Mouse (Mus musculus) lung, embryonic 14.5 days (tissue): ENCODE results near the gene Secisbp2. TPM values are rescaled to one million over a fixed set of nuclear protein-coding genes. Genes with fewer than 3 reads are reported as not detected.
"Not testable (repeated sequence)": the region's sequence is repeated elsewhere in the genome, so short reads cannot be mapped to it uniquely, and the experiment has no call there.

Experiments
- ATAC-seq: fragments of 200-750 bp; cut with Nextera tagmentation; 2 replicates; pipeline ENCODE4 v1.8.0; 2017; ENCODE audit warnings: mild to moderate bottlenecking, moderate TSS enrichment, moderate library complexity; ENCODE audit not compliant: insufficient read depth
- DNase-seq: peaks from one replicate; pipeline ENCODE4 v3.0.0-alpha.2; 2015
- H3K27ac ChIP-seq: fragments of 300-500 bp; sonication (generic); 2 replicates; pipeline ENCODE4 v1.5.1; 2014; ENCODE audit warnings: low read depth, mild to moderate bottlenecking, moderate library complexity
- H3K27me3 ChIP-seq: fragments of 300-500 bp; sonication (generic); 2 replicates; pipeline ENCODE4 v1.6.1; 2014; ENCODE audit warnings: low read length, control low read depth; ENCODE audit not compliant: insufficient read depth
- H3K36me3 ChIP-seq: fragments of 300-500 bp; sonication (generic); 2 replicates; pipeline ENCODE4 v1.6.1; 2014; ENCODE audit warnings: control low read depth; ENCODE audit not compliant: insufficient read depth
- H3K4me1 ChIP-seq: fragments of 300-500 bp; sonication (generic); 2 replicates; pipeline ENCODE4 v1.6.1; 2014; ENCODE audit warnings: antibody characterized with exemption, control low read depth; ENCODE audit not compliant: insufficient read depth
- H3K4me2 ChIP-seq: fragments of 300-500 bp; sonication (generic); 2 replicates; pipeline ENCODE4 v1.6.1; 2014; ENCODE audit warnings: mild to moderate bottlenecking
- H3K4me3 ChIP-seq: fragments of 300-500 bp; sonication (generic); 2 replicates; pipeline ENCODE4 v1.5.1; 2014; ENCODE audit warnings: low read depth, low read length
- H3K9ac ChIP-seq: fragments of 300-500 bp; sonication (generic); 2 replicates; pipeline ENCODE4 v1.6.1; 2014
- H3K9me3 ChIP-seq: fragments of 300-500 bp; sonication (generic); 2 replicates; pipeline ENCODE4 v1.6.1; 2016; ENCODE audit warnings: low read depth, low read length, control low read depth
- CTCF ChIP-seq: IDR thresholded peaks from 2 replicates; pipeline ENCODE4 v1.5.1; 2016; ENCODE audit warnings: antibody characterized with exemption, low read depth
- WGBS: fragments of 180-500 bp; shearing (Covaris S2); extraction: QIAGEN DNeasy Blood & Tissue Kit; methylation state at CpG from one replicate; pipeline ENCODE4 v1.1.7; 2014; 5-methylcytosine and 5-hydroxymethylcytosine counted together
- polyA plus RNA-seq: library from polyadenylated mRNA; unstranded; fragments of >200 nt; fragmentation: Nextera tagmentation; extraction: Ambion mirVana; gene quantifications from 2 replicates; pipeline ENCODE4 v1.2.1, GENCODE M21; 2014

Secisbp2 gene
- polyA plus RNA-seq, 1 experiment from 2014 or later: 31.3 TPM

DNA sequence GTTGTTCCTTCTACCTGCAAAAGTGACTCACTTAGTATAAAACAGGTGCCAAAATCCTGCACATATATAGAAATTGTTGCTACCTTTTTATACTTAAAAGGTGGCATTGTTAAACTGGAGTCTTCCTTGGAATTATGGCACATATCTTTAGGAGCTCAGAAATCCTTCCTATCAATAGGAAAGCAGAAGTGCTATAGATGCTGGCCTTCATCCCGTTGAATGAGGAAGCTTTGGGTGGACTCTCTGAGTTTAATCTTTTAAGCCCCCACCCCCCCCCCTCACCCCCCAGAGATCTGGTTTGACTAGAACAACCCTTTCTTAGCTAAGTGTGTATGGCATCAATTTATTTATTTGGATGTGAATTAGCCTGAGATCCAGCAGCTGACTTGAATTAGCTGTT lies 1.8 kb upstream of the Secisbp2 start:
- Histone ChIP-seq H3K36me3 (peaks cover 37% of the 10 kb centered on the region), H3K27me3 (no peaks in the 10 kb centered on the region), H3K4me2 (no peak overlapping the region), H3K4me3 (no peak overlapping the region), H3K27ac (no peak overlapping the region), H3K4me1 (peaks cover 17% of the 10 kb centered on the region), H3K9me3 (no peaks in the 10 kb centered on the region), H3K9ac (no peak overlapping the region)
- TF ChIP-seq CTCF: no peak
- 61% methylated on average over 1 of the region's 1 CpGs for WGBS
- DNase-seq (no peak), ATAC-seq (no peak)

DNA sequence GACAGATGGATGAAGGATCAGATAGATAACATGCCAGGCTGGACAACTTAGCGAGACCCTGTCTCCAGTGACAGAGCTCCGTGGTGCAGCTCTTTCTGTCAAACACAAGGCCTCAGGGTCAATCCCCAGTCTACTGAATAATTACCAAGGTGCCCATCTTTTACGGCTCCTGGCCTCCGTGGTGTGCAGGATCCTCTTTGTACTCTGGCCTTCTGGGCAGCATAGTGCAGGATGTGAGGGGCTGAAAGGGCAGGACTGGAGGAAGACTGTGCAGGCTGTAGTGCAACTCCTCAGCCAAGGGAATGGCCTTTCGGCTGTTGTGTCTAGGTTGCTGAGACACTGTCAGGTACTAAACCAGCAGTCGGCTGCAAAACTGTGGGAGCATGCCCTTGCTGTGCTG lies 1.7 kb downstream of the Secisbp2 start:
- Histone ChIP-seq H3K9me3 (no peaks in the 10 kb centered on the region), H3K4me3 (no peak overlapping the region), H3K9ac (no peak overlapping the region), H3K4me1 (peaks cover 4% of the 10 kb centered on the region; the same call in 1 of the 2 replicates), H3K4me2 (no peak overlapping the region), H3K27ac (no peak overlapping the region), H3K36me3 (peaks cover 71% of the 10 kb centered on the region), H3K27me3 (no peaks in the 10 kb centered on the region)
- TF ChIP-seq CTCF: no peak
- DNase-seq (no peak), ATAC-seq (no peak)
- WGBS: 91% methylated on average over 6 of the region's 6 CpGs

DNA sequence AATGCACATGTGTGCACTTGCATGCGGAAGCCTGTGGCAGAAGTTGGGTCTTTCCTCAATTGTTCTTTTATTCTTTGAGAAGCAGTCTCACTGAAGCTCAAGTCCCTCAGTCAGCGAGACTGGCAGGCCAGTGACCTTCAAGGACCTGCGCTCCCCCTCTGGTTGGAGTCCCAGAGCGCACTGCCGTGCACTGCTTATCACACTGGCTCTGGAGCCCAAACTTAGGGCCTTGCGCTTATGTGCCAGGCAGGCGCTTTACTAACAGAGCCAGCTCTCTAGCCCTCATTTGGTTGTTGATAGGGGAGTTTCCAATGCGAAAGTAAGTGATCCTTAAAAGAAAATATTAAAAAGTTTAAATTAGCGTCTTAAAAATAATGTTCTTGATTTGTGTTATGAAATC lies 2.5 kb downstream of the Secisbp2 start:
- no peak overlapping the region for H3K4me3 ChIP-seq
- no peaks in the 10 kb centered on the region for H3K9me3 ChIP-seq
- DNase-seq (no peak), ATAC-seq (no peak)
- H3K4me1 ChIP-seq: peaks cover 4% of the 10 kb centered on the region; the same call in 1 of the 2 replicates
- H3K27ac ChIP-seq: no peak overlapping the region
- peaks cover 79% of the 10 kb centered on the region for H3K36me3 ChIP-seq
- no peaks in the 10 kb centered on the region for H3K27me3 ChIP-seq
- TF ChIP-seq CTCF: no peak
- H3K9ac ChIP-seq: no peak overlapping the region
- H3K4me2 ChIP-seq: no peak overlapping the region
- 90% methylated on average over 9 of the region's 9 CpGs for WGBS

DNA sequence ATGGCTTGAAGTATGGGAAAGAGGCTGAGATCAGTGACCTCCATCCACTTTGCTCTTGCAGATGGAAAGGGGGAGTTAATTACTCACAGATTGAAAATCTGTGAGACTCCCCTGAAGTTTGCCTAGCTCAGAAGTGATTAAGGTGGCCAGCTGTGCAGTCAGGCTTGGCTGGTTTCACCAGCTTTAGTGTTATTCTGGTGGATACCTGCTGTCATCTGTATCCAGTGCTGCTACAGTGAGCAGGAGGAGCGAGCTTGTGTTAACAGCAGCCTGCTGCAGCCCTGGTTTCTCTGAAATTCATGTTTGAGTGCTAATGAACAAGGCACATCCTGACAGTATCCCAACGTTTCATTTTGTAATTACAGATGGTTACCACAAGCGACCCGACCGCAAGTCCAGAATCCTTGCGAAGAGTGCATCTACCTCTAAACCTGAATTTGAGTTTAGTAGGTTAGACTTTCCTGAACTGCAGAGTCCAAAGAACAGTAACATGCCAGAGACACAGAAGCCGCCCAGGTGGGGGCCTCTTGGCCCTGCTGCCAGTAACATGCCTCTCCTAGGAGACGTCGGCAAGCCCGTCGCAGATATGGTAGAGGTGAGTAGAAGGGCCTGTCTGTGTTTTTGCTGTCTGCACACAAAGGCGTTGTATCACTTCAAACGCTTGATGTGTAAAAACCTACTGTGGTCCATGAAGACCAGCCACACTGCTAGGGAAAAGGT lies 5.2 kb downstream of the Secisbp2 start:
- no peak for ATAC-seq

DNA sequence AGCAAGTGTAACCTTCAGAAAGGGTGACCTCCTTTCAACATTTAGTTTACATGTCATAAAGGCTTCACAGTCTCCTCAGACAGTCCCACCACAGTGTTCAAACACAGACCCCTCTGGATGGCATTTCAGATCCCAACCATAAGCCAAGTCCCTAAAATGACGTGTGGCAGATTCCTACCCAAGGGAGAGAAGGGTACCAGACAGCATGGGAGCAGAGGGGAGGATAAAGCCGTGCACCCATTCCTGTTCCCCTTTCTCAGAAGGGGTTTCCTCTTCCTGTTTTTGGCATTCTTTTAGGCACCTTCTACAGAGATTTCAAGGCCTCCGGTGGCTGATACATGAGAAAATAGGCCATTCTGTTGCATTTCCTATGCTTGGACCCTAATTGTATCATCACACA lies 6.6 kb downstream of the Secisbp2 start:
- Histone ChIP-seq H3K9ac (no peak overlapping the region), H3K36me3 (peaks cover 95% of the 10 kb centered on the region), H3K4me2 (no peak overlapping the region), H3K9me3 (no peaks in the 10 kb centered on the region), H3K4me3 (no peak overlapping the region), H3K27me3 (no peaks in the 10 kb centered on the region), H3K27ac (no peak overlapping the region), H3K4me1 (no peaks in the 10 kb centered on the region)
- DNase-seq (no peak), ATAC-seq (no peak)
- WGBS: 81% methylated on average over 3 of the region's 3 CpGs
- no peak for TF ChIP-seq CTCF

More for the DNA sequence above, 5.2 kb downstream of the Secisbp2 start:
- no peak for DNase-seq
- TF ChIP-seq CTCF: no peak
- Histone ChIP-seq H3K27ac (no peak overlapping the region), H3K4me3 (no peak overlapping the region), H3K4me1 (no peaks in the 10 kb centered on the region; the same call in 1 of the 2 replicates), H3K27me3 (no peaks in the 10 kb centered on the region), H3K4me2 (no peak overlapping the region), H3K9me3 (no peaks in the 10 kb centered on the region), H3K9ac (no peak overlapping the region), H3K36me3 (peaks cover 88% of the 10 kb centered on the region)
- WGBS: 93% methylated on average over 13 of the region's 13 CpGs

DNA sequence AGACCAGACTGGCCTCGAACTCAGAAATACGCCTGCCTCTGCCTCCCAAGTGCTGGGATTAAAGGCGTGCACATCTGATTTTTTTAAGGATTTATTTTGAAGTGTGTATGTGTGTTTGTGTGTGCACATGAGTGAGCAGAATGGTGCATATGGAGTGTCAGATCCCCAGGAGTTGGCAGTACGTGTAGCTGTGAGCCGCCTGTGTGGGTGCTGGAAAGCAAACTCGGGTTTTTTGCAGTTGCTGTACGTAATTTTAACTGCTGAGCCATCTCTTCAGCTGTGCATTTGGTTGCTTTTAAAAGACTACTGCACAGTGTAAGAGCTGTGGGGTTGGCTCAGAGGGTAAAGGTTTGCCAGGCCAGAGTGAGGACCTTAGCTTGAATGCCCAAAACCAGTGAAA lies 8.1 kb downstream of the Secisbp2 start:
- H3K4me1 ChIP-seq: no peaks in the 10 kb centered on the region
- H3K27me3 ChIP-seq: no peaks in the 10 kb centered on the region

DNA sequence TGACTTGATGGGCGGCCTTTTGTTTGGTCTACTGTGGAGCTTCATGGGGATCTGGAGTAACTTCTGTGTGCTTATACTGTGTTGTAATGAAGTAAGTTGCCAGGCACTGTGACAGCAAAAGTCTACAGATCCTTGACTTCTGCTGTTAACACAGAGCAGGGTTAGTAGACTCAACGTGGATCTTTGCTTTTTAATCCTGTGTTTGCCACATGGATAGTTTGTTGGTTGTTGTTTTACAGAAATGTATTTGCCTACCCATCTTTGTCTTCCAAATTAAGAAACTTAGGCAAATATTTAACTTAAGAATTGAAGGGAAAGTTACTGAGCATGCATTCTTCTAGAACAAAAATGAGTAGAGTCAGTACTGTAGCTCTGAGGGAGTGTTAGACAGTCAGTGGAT lies 12.1 kb downstream of the Secisbp2 start:
- 89% methylated on average over 2 of the region's 2 CpGs for WGBS
- Histone ChIP-seq H3K27me3 (no peaks in the 10 kb centered on the region), H3K9me3 (no peaks in the 10 kb centered on the region), H3K36me3 (peaks cover 91% of the 10 kb centered on the region), H3K9ac (no peak overlapping the region), H3K27ac (no peak overlapping the region), H3K4me2 (no peak overlapping the region), H3K4me1 (no peaks in the 10 kb centered on the region), H3K4me3 (no peak overlapping the region)
- ATAC-seq (no peak), DNase-seq (no peak)
- no peak for TF ChIP-seq CTCF

More for the DNA sequence above, 8.1 kb downstream of the Secisbp2 start:
- no peak overlapping the region for H3K4me3 ChIP-seq
- 97% methylated on average over 7 of the region's 7 CpGs for WGBS
- TF ChIP-seq CTCF: no peak
- no peak overlapping the region for H3K4me2 ChIP-seq
- no peaks in the 10 kb centered on the region for H3K9me3 ChIP-seq
- ATAC-seq: no peak
- no peak for DNase-seq
- H3K9ac ChIP-seq: no peak overlapping the region
- no peak overlapping the region for H3K27ac ChIP-seq
- peaks cover 94% of the 10 kb centered on the region for H3K36me3 ChIP-seq

DNA sequence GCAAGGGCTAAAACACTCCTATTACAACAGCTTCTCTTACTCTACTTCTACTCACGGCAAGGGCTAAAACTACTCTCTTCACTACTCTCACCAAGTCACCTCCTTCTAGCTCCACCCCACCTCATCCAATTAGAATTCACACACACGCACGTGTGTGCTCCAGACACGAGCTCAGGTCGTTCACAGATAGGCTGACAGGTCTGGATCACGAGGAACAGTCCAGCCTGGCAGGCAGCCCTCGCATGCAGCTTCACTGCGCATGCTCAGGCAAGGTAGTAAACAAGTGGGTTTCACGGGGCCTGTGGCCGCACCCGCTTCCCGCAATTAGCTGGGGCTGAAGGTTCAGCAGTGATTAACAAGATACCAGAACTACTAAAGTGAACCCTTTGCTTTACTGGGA lies 16.7 kb downstream of the Secisbp2 start:
- H3K27ac ChIP-seq, H3K9me3 ChIP-seq, H3K4me1 ChIP-seq, H3K4me3 ChIP-seq, DNase-seq, H3K9ac ChIP-seq, H3K4me2 ChIP-seq, ATAC-seq, H3K27me3 ChIP-seq: not testable (repeated sequence)
- peaks cover 79% of the 10 kb centered on the region for H3K36me3 ChIP-seq
- 85% methylated on average over 12 of the region's 12 CpGs for WGBS
